Mouse (Mus musculus) bone marrow, adult 2 months (tissue): ENCODE measurements around the gene Zcchc17.

Experiments used
- CTCF ChIP-seq: fragments of 200-500 bp; IDR thresholded peaks from 2 replicates; pipeline ENCODE4 v1.5.1; 2011; ENCODE audit warnings: low read length, control low read depth; ENCODE audit not compliant: control insufficient read depth, insufficient read depth
- POLR2A ChIP-seq: fragments of 200-500 bp; IDR thresholded peaks from 2 replicates; pipeline ENCODE4 v1.6.1; 2011; ENCODE audit warnings: low read depth, mild to moderate bottlenecking, control low read depth, low read length, borderline replicate concordance; ENCODE audit not compliant: control insufficient read depth

DNA sequence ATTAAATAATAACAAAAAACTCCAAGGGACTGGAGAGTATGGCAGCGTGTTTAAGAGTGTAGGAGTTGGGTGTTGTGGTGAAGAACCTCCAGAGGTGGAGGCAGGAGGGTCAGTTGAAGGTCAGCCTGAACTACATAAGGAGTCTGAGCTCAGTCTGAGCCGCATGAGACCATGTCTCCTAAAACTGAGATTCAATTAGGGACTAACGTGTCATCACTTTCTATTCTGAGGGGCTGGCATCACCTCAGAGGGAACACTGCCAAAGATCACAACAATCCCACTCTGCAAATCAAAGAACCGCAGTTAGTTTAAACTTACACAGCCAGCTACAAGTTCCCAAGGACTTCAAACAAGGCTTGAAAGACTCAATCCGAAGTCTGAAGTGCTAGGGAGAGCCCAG, 36.1 kb downstream of the Zcchc17 start:
- TF ChIP-seq POLR2A = no peak
- TF ChIP-seq CTCF = no peak
